Mouse (Mus musculus) heart, embryonic 15.5 days (tissue): Measurements from ENCODE around the gene Rhobtb3. TPM values are rescaled to one million over a fixed set of nuclear protein-coding genes. Genes with fewer than 3 reads are reported as not detected.
"Not testable (repeated sequence)": the region's sequence is repeated elsewhere in the genome, so short reads cannot be mapped to it uniquely, and the experiment has no call there.

ENCODE experiments used
- ATAC-seq: fragments of 200-750 bp; cut with Nextera tagmentation; replicated peaks from 2 replicates; pipeline ENCODE4 v1.8.0; 2017; ENCODE audit warnings: low read depth, moderate TSS enrichment; ENCODE audit not compliant: insufficient number of reproducible peaks, insufficient read depth, low FRiP score
- H3K27ac ChIP-seq: fragments of 300-500 bp; sonication (generic); 2 replicates; pipeline ENCODE4 v1.5.1; 2015; ENCODE audit warnings: mild to moderate bottlenecking, inconsistent platforms
- H3K27me3 ChIP-seq: fragments of 300-500 bp; sonication (generic); 2 replicates; pipeline ENCODE4 v1.6.1; 2015; ENCODE audit warnings: inconsistent platforms
- H3K36me3 ChIP-seq: fragments of 300-500 bp; sonication (generic); 2 replicates; pipeline ENCODE4 v1.6.1; 2015; ENCODE audit warnings: mild to moderate bottlenecking, inconsistent platforms
- H3K4me1 ChIP-seq: fragments of 300-500 bp; sonication (generic); replicated peaks from 2 replicates; pipeline ENCODE4 v1.6.1; 2015; ENCODE audit warnings: inconsistent platforms
- H3K4me2 ChIP-seq: fragments of 300-500 bp; sonication (generic); 2 replicates; pipeline ENCODE4 v1.6.1; 2015; ENCODE audit warnings: inconsistent platforms, mild to moderate bottlenecking, moderate library complexity
- H3K4me3 ChIP-seq: fragments of 300-500 bp; sonication (generic); 2 replicates; pipeline ENCODE4 v1.5.1; 2015; ENCODE audit warnings: mild to moderate bottlenecking, inconsistent platforms
- H3K9ac ChIP-seq: fragments of 300-500 bp; sonication (generic); 2 replicates; pipeline ENCODE4 v1.6.1; 2015; ENCODE audit warnings: mild to moderate bottlenecking, inconsistent platforms
- H3K9me3 ChIP-seq: fragments of 300-500 bp; sonication (generic); replicated peaks from 2 replicates; pipeline ENCODE4 v1.6.1; 2016; ENCODE audit warnings: inconsistent platforms
- WGBS: fragments of 180-500 bp; shearing (Covaris S2); methylation state at CpG from one replicate; pipeline ENCODE4 v1.1.7; 2015; ENCODE audit warnings: mixed read lengths; 5-methylcytosine and 5-hydroxymethylcytosine counted together
- polyA plus RNA-seq: library from polyadenylated mRNA; unstranded; fragments of >200 nt; fragmentation: Nextera tagmentation; extraction: Ambion mirVana; gene quantifications from 2 replicates; pipeline ENCODE4 v1.2.1, GENCODE M21; 2015

Rhobtb3 gene
- polyA plus RNA-seq, 1 experiment from 2014 or later = 19.7 TPM

DNA sequence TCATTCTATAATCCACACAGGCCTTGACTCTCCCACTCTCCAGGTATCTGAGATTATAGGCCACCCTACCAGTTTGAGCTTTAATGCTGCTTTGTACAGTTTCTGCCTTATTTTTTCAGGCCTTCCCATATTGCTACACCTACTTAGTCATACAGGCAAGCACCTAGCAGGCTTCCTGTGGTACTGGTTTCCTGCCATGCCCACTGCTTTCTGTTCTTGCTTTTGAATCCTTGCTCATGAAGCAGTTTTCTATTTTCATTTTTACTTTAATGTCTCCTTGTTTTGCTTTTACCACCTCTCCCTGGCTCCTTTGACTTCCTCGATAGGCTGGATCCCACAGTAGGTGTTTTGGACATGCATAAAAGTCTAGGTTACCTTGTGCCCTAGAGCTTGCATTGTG, 118.3 kb downstream of the Rhobtb3 start:
- no peak overlapping the region for H3K9ac ChIP-seq
- no peak overlapping the region for H3K27ac ChIP-seq
- no peak overlapping the region for H3K4me3 ChIP-seq
- no peaks in the 10 kb centered on the region for H3K27me3 ChIP-seq
- 76% methylated on average over 1 of the region's 1 CpGs for WGBS
- H3K36me3 ChIP-seq = no peaks in the 10 kb centered on the region
- no peaks in the 10 kb centered on the region for H3K4me1 ChIP-seq
- H3K4me2 ChIP-seq = no peak overlapping the region
- no peaks in the 10 kb centered on the region for H3K9me3 ChIP-seq
- no peak for ATAC-seq

DNA sequence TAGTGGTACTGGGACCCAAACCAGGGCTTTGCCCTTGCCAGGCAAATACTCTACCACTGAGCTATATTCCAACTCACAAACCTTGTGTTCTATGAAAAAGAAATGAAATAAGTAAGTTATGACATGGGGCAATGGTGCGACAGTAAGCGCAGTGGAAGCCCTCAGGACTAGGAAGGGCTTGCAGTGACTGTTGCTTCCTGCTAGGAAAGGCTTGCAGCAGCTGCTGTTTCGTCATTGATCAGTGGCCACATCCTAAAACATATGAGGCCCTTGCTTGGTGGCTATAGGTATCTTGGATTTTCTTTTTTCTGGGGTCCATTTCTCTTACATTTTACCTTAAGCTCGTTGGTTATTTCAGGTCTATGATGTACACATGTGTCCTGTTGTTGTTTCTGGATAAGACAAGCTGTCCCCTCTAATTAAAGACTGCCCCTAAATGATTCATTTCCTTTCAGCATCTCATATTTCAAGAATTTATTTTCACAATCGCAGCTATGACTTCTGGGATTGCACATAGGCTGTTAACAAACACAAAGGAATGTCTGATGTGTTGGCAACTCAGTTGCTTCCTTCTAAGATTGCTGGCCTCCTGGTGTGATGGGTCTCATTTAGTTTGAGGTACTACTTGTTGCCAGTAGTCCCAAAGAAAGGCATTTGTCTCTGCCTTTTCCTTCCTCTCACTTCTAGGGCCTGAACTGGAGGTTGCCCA, 119.0 kb downstream of the Rhobtb3 start:
- Histone ChIP-seq H3K9me3 (no peaks in the 10 kb centered on the region), H3K36me3 (no peaks in the 10 kb centered on the region), H3K4me3 (no peak overlapping the region), H3K4me1 (no peaks in the 10 kb centered on the region), H3K27ac (no peak overlapping the region), H3K27me3 (no peaks in the 10 kb centered on the region), H3K9ac (no peak overlapping the region), H3K4me2 (no peak overlapping the region)
- 71% methylated on average over 5 of the region's 5 CpGs for WGBS
- ATAC-seq = no peak

- Histone ChIP-seq H3K27me3 (no peaks in the 10 kb centered on the region), H3K4me3 (no peak overlapping the region), H3K4me2 (no peak overlapping the region), H3K27ac (no peak overlapping the region), H3K9me3 (no peaks in the 10 kb centered on the region), H3K9ac (no peak overlapping the region), H3K36me3 (no peaks in the 10 kb centered on the region), H3K4me1 (no peaks in the 10 kb centered on the region)
- WGBS = 81% methylated on average over 9 of the region's 9 CpGs
- no peak for ATAC-seq
These were observed 120.5 kb downstream of the Rhobtb3 start for GRCm38 (mm10) chr13:75823201-75823600.

DNA sequence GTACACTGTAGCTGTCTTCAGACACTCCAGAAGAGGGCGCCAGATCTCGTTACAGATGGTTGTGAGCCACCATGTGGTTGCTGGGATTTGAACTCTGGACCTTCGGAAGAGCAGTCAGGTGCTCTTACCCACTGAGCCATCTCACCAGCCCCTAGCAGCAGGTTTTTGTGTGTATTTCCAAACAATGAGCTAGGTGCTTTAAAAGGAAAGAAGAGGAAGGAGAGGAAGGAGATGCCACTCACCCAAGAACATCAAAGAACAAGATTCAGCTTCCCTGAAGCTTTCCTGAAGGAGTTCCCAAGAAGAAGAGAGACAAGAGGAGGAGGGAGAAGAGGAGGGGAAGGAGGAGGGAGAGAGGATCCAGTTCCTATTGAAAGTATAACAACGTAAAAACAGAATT, 121.4 kb downstream of the Rhobtb3 start:
- H3K4me2 ChIP-seq, H3K36me3 ChIP-seq, H3K27ac ChIP-seq, H3K27me3 ChIP-seq, H3K4me1 ChIP-seq, H3K9me3 ChIP-seq, H3K4me3 ChIP-seq, H3K9ac ChIP-seq, ATAC-seq: not testable (repeated sequence)
- WGBS = 85% methylated on average over 4 of the region's 4 CpGs

GRCm38 (mm10) chr13:75819898-75820297, 123.8 kb downstream of the Rhobtb3 start:
- Histone ChIP-seq H3K27ac (no peak overlapping the region), H3K4me3 (no peak overlapping the region), H3K36me3 (no peaks in the 10 kb centered on the region), H3K9ac (no peak overlapping the region), H3K27me3 (no peaks in the 10 kb centered on the region), H3K4me2 (no peak overlapping the region), H3K4me1 (no peaks in the 10 kb centered on the region), H3K9me3 (no peaks in the 10 kb centered on the region)
- no peak for ATAC-seq

Other genes starting within 250 kb of the Rhobtb3 start
- gene Ell2, start 237.2 kb downstream of the Rhobtb3 start, polyA plus RNA-seq = 4.6 and 6.2 TPM in 2 replicates
- 102 and 131 TPM in 2 replicates for gene Glrx, start 104.1 kb downstream of the Rhobtb3 start, polyA plus RNA-seq
- gene Spata9, start 23.2 kb upstream of the Rhobtb3 start, polyA plus RNA-seq = 0.14 and 0.31 TPM in 2 replicates
- 11.8 and 12.4 TPM in 2 replicates for gene Rfesd, start 74.8 kb upstream of the Rhobtb3 start, polyA plus RNA-seq
- gene Gpr150, start 113.1 kb upstream of the Rhobtb3 start, polyA plus RNA-seq = 0.06 TPM in 1 of 2 replicates, not detected in the other
- gene Arsk, start 154.7 kb upstream of the Rhobtb3 start, polyA plus RNA-seq = 3.3 and 3.4 TPM in 2 replicates
- 6.2 and 8.1 TPM in 2 replicates for gene Ttc37, start 154.8 kb upstream of the Rhobtb3 start, polyA plus RNA-seq